Mouse (Mus musculus) gastrocnemius, postnatal 36 days (tissue): ENCODE measurements around the gene Zfp979. TPM values are rescaled to one million over a fixed set of nuclear protein-coding genes. Genes with fewer than 3 reads are reported as not detected.
"Not testable (repeated sequence)": the region's sequence is repeated elsewhere in the genome, so short reads cannot be mapped to it uniquely, and the experiment has no call there.

ENCODE experiments used
- DNase-seq, 2 experiments: peaks; one replicate each; pipeline ENCODE4 v3.0.0; 2022
- intact Hi-C: fragments of 180-260 bp; cut with DNase I; formaldehyde crosslinking; loops from one replicate; pipeline ENCODE4 v1.15.1; 2025
- long read RNA-seq, 2 experiments: library from polyadenylated mRNA; stranded (forward); transcript quantifications; one replicate each; pipeline ENCODE4 v2.0.0; 2021
- total RNA-seq, 2 experiments: library from RNA; stranded (reverse); gene quantifications; 2 replicates each; pipeline ENCODE4 v1.2.3; 2021

Gene Zfp979
- under 1 TPM; 0.74 to 0.89 TPM for total RNA-seq
- long read RNA-seq, experiment 1, result 0 reads
- long read RNA-seq, experiment 2, partial matches to known transcripts, result 0 of 2 reads
- long read RNA-seq, experiment 2, other reads (novel, unspliced or antisense), result 0 of 2 reads

DNA sequence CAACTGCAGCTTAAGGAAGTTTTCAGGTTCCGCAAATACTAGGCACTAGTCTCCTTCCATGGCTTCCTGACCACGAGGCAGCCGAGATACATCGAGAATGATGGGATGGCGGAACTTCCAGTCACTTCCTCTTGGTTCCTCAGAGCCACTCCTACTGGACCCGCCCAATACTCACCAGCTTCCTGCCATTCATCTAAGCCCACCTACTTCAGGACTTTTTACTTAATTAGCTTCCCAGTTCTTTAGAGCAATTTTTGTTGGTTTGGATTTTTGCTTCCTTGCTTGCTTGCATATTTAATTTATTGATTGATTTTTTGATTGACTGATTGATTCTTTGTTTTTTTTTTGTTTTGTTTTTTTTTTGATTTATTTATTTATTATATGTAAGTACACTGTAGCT is at the start of gene Zfp979:
Gene Zfp979, minus strand, starts transcription at position 101 of the 400 bp plus-strand sequence.
- DNase-seq, intact Hi-C loops: not testable (repeated sequence)

DNA sequence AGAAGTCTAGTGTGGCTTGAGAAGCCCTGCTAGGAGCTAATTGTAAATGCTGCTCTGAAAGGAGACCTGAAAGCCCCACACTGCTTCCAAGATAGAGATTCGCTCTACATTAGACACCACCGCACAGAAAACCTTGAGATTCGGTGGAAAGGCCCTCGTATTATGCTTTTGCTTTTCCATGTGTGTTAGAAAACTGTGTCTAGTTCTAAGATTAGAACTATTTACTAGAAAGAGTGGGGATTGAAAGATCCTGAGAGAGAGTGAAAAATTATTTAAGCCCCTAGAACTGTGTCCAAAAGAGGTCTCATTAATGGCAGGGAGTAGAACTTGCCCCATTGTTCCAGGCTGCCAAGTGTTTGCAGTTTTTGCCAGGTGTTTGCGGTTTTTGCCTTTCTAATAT is 12.9 kb upstream of the Zfp979 start:
- intact Hi-C loops, DNase-seq: not testable (repeated sequence)

- DNase-seq, intact Hi-C loops: not testable (repeated sequence)
Measured at GRCm38 (mm10) chr4:147647407-147647806, 5.1 kb upstream of the Zfp979 start.

- intact Hi-C loops, DNase-seq: not testable (repeated sequence)
Measured at GRCm38 (mm10) chr4:147641932-147642331, 381 bp downstream of the Zfp979 start.

- DNase-seq, intact Hi-C loops: not testable (repeated sequence)
Measured at GRCm38 (mm10) chr4:147633818-147634262, 8.5 kb downstream of the Zfp979 start.

DNA sequence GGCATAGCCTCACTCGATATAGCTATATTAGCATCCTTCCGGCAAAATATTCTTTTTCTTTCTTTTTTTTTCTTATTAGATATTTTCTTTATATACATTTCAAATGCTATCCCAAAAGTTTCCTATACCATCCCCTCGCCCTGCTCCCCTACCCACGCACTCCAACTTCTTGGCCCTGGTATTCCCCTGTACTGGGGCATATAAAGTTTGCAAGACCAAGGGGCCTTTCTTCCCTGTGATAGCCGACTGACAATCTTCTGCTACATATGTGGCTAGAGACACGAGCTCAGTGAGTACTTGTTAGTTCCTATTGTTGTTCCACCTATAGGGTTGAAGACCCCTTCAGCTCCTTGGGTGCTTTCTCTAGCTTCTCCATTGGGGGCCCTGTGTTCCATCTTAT is 35.8 kb downstream of the Zfp979 start:
- DNase-seq, intact Hi-C loops: not testable (repeated sequence)

GRCm38 (mm10) chr4:147605521-147605920 is 36.8 kb downstream of the Zfp979 start:
- intact Hi-C loops, result no loop called here
- DNase-seq, result no peak

GRCm38 (mm10) chr4:147603806-147604205 is 38.5 kb downstream of the Zfp979 start:
- DNase-seq, result no peak
- intact Hi-C loops, result no loop called here

DNA sequence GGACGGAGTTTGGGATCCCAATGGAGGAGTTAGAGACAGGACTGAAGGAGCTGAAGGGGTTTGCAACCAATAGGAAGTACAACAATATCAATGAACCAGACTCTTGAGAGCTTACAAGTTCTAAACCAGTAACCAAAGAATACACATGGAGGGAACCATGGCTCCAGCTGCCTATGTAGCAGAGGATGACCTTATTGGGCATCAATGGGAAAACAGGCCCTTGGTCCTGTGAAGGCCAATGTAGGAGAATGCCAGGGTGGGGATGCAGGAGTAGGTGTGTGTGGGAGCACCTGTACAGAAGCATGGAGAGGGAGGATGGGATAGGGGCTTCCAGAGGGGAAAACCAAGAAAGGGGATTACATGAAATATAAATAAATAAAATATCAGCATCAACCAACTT is 40.4 kb downstream of the Zfp979 start:
- DNase-seq, result no peak
- intact Hi-C loops, result no loop called here

DNA sequence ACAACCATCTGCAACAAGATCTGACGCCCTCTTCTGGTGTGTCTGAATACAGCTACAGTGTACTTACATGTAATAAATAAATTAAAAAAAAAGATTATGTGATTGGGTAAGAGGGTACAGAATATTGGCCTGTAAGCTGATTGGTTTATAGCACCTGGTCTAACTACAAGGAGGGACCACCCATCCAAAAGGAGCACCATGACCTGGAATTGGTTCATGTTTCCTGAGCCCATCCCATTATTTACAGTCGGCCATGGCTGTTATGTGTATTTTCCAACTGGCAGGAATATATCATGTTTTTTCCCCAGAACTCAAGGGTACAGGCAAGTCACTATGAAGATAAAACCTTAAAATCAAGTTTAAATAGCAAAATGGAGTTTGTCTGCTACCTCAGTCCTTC is 43.5 kb downstream of the Zfp979 start:
- DNase-seq, result no peak
- intact Hi-C loops, result loop anchor here (5.0 kb wide), 1 partner anchor 672 kb away; no protein-coding TSS in a partner anchor

DNA sequence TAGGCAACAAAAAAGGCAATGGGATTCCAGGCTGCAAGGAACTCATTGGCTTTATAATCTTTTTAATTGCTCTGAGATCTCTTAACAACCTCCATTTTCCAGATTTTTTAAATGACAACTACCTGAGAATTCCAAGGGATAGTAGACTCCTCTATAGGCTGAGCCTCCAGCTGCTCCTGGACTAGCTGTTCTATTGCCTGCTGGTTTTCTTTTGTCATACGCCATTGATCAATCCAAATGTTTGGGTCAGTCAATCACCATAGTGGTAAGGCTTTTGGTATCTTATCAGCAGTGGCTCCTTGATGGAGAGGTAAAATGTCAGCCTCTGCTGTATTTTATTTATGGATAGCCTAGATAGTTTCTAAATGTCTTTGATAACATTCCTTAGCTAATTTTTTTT is 44.6 kb downstream of the Zfp979 start:
- intact Hi-C loops, result loop anchor here (5.0 kb wide), 1 partner anchor 670 kb away; no protein-coding TSS in a partner anchor
- no peak for DNase-seq

DNA sequence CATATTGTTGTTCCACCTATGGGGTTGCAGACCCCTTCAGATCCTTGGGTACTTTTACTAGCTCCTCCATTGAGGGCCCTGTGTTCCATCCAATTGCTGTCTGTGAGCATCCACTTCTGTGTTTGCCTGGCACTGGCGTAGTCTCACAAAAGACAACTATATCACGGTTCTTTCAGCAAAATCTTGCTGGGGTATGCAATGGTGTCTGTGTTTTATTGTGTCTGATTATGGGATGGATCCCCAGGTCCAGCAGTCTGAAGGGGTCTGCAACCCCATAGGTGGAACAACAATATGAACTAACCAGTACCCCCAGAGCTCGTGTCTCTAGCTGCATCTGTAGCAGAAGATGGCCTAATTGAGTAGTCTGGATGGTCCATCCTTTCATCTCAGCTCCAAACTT is 47.7 kb downstream of the Zfp979 start:
- intact Hi-C loops, result loop anchor here (5.0 kb wide), 1 partner anchor 667 kb away; no protein-coding TSS in a partner anchor
- DNase-seq, result not testable (repeated sequence)

- DNase-seq, result no peak
- intact Hi-C loops, result loop anchor here (5.0 kb wide), 1 partner anchor 69 kb away; no protein-coding TSS in a partner anchor
Measured at GRCm38 (mm10) chr4:147586511-147587473, 55.5 kb downstream of the Zfp979 start.

- intact Hi-C loops, result not testable (repeated sequence)
Measured at GRCm38 (mm10) chr4:147579371-147579770, 62.9 kb downstream of the Zfp979 start.

GRCm38 (mm10) chr4:147571156-147571555 is 71.2 kb downstream of the Zfp979 start:
- intact Hi-C loops, DNase-seq: not testable (repeated sequence)

More at GRCm38 (mm10) chr4:147579371-147579770, 62.9 kb downstream of the Zfp979 start:
- not testable (repeated sequence) for DNase-seq

DNA sequence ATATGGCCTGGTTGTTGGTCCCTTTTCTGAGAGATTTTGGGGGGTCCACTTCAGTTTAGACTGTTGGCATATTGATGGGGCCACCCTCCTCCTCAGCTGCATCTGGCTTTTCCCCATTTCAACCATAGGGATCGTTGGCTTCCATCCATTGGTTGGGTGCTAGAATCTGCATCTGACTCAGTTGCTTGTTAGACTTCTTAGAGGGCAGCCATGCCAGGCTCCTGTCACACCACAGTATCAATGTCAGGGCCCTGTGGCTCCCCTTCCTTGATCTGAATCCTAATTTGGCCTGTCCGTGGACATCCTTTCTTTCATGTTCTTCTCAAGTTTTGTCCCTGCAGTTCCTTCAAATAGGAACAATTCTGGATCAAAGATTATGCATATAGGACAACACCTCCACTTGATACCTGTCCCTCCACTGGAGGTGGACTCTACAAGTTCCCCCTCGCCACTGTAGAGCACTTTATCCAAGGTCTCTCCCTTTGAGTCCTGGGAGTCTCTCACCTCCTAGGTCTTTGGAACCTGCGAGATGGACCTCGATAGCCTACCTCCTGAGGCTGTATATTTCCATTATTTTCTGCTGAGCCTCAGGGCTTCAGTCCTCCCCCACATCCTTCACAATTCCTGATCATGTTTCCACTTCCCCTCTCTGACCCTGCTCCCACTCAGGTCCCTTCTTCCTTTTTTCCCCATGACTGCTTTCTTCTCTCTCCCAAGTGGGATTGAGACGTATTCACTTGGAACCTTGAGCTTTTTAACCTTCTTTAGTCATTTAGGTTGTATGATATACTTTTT is 76.7 kb downstream of the Zfp979 start:
- intact Hi-C loops, result no loop called here
- no peak for DNase-seq
